Mouse (Mus musculus) CD8-positive naive resting alpha-beta T cell, adult 2 months (primary cell): ENCODE results near the gene Sys1.

Experiments used
- DNase-seq, 2 experiments: peaks; one replicate each; pipeline ENCODE4 v3.0.0; 2022; ENCODE audit warnings: low read depth in 2 of 2, low spot score in 2 of 2

Sys1 gene

DNA sequence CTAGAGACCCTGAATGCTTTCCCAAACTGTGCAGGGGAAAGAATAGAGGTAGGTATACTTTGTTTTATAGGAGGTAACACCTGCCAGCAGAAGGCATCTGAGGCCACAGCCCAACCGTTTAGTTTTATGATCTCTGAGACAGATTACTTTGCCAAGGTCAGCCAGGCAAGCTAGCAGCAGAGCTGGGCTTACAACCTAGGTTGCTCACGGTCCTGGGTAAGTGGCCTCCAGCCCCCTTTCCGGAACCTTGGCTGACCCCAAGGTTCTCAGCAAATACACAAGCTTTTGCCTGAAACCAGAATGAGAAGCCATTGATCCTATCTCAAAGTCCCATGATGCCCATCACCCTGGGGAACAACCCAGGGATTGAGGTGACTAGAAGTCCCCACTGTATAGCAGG is 22.1 kb upstream of the Sys1 start:
- DNase-seq, result no peak

- no peak for DNase-seq
Observed at GRCm38 (mm10) chr2:164435216-164436090, 21.3 kb upstream of the Sys1 start.

GRCm38 (mm10) chr2:164436215-164436913 is 20.4 kb upstream of the Sys1 start:
- no peak for DNase-seq

GRCm38 (mm10) chr2:164436961-164437360 is 19.8 kb upstream of the Sys1 start:
- DNase-seq, result no peak

DNA sequence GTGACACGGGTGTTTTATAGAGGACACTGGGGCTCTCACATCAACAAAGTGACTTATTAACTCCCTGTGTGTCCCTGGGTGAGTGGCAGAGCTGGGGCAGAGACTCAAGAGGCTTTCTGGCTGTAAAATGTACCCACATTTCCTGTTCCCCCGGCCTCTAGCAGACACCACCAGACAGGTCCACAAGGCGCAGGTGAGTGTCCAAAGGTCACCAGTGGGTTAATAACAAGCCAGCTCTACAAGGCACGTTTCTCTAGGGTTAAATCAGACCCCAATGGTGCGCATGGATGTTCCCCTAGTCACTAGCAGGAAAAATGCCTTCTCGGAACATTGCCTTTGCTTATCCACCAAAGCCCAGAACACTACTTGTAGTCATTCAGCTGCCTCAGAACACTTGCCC is 19.1 kb upstream of the Sys1 start:
- no peak for DNase-seq

- DNase-seq, result no peak
Observed at GRCm38 (mm10) chr2:164438257-164438656, 18.5 kb upstream of the Sys1 start.

DNA sequence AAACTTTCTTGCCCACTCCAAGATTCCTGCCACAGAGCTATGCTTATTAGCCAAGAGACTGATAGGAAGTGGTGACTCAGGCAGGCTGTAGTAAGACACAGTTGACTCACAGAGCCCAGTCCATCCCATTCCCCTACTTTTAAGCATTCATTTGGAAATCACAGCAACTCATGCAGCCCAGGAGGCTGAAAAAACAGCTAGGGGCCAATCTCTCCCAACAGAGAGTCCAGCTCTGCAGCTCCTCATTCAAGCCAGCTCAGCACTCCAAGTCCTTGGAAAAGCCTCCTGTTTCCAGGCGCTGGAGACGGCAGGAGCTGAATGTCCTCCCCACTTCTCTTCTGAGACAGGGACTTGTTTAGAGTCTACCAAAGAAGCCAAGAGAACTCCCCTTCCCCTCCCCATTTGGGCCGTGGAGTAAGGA is 17.8 kb upstream of the Sys1 start:
- no peak for DNase-seq

GRCm38 (mm10) chr2:164440314-164440713 is 16.4 kb upstream of the Sys1 start:
- no peak for DNase-seq

DNA sequence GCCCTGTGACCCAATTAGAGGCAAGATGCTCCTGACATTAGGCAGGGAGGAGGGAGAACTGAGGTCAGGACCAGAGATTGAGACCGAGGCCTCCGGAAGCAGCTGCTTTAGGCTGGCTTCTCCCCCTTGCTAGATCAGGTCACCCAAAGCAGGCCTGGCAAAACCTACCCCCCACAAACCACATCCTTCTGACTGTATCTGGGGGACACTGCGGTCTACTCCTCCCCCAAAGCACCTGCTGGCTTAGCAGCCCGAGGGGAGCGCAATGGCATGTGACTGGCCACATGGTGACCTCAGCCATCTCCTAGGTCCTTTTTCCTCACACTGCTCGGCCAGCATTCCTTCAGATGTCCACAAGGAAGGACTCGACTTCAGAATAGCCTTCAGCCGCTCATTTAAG is 15.6 kb upstream of the Sys1 start:
- peak; percentile 15 to 35 for DNase-seq

- DNase-seq, result no peak
Observed at GRCm38 (mm10) chr2:164441731-164442130, 15.0 kb upstream of the Sys1 start.

DNA sequence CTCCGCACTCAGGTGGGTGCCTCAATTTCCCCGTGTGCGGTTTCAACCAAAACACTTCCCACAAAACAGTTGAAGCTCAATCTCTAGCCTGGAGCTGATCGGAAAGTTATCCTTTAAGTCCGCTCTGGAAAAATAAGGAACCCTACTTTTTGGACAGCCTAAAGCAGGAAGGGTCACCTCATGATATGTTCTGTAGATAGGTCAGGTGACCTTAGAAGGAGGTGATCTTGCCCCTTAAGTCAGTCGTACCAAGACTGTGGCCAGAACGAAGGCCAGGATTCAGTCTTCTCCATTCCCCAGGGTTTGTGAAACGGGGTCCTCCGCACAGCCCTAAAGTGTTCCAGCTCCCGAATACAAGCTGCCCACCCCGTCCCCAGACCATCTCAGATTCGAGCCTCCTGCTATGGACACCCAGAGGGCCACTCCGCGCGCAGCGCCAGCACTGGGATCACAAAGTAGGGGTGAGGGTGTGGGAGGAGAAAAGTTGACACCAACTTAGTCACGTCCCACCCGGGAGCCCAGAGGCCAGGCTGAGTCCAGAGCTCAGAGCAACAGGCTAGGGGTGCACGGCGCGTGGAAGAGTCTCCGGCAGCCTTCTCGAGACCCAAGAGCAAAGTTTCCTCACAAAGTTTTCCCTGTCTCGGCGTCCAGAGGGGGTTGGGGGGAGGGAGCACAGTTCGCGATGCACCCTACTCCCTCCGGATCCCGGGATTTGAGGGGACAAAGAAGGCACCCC is 14.3 kb upstream of the Sys1 start:
- DNase-seq, result peak in 1 of 2 experiments; percentile 8

- DNase-seq, result peak; percentile 13 to 30
Observed at GRCm38 (mm10) chr2:164443051-164443437, 13.7 kb upstream of the Sys1 start.

DNA sequence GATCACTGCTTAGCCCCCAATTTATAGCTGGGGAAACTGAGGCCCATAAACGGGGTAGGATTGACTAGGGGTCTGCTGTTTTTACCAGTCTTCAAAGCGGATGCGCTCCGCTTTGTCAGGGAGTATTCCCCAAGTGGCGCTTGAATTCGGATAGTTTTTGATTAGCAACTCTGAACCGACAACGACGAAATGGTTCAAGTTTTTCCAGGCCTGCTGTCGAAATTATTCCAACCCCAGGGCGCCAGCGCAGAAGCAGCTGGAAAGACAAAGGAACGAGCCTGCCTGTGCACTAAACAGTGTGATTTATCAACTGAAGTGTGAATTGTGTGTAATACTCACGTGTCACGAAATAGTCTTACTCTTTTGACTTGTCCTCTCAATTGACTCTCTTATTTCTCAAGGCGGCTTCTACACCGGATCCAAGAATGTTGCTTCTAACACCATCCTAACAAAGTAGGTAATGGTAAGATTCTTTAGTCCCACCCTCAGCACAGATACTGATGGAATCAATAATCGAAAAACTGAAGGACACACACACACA is 13.2 kb upstream of the Sys1 start, which contains the start of gene Sdc4:
TSS of gene Sdc4 (minus strand) at position 428 of the 541 bp plus-strand sequence.
- no peak for DNase-seq

DNA sequence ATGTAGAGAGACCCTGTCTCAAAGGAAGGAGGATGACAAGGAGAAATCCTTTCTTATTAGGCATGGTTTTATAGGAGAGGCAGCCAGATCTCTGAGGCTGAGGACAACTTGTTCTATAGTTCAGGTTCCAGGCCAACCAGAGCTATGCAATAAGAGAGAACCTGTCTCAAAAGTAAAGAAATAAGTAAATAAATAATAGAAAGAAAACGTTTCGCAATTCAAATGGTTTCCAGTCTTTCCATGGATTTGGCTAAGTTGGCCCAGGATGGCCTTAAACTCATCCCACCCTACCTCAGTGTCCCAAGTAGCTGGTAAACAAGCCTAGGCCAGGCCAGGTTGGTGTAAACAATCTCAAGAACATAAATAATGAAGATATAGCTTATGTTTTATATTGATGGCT is 12.1 kb upstream of the Sys1 start:
- DNase-seq, result no peak

DNA sequence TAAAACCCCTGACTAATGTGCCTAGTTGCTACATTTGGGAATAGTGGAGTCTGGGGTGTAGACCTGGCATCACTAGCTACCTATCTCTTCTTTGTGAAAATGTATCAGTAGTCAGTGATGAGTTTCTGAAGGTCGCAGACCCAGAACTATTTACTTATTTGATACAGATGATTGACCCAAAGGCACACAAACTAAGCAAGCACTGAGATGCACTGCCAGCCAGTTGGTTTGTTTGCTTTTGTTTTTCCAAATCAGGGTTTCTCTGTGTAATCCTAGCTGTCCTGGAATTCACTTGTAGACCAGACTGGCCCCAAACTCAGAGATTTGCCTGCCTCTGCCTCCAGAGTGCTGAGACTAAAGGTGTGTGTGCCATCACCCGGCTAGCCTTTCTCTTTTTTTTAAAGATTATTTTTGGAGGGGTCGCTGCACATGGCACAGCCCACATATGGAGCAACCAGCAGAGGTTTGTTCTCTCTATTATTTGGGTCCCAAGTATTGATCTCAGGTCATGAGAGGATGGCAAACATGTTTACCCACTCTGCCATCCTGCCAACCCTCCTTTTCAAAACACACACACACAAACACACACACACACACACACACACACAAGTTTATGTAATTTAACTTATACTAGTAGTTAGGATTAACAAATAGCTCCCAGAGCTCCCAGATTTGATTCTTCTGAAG is 11.2 kb upstream of the Sys1 start:
- DNase-seq, result no peak

DNA sequence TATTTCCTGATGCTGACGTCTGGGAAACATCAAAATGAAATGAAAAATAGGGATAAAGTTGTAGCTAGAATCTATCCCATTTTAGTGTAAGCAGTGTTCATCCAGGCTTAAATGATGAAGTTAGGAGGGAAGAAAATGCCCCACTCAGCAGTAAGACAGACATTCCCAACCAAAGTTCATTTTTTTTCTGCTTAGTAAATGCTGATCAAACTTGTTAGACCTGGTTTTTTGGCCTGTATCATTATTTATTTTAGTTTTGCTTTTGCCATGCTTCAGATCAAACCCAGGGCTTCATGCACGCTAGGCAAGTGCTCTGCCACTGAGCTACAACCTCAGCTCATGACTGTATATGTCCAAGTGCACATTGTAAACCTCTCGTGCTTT is 10.7 kb upstream of the Sys1 start:
- no peak for DNase-seq

- no peak for DNase-seq
Observed at GRCm38 (mm10) chr2:164448140-164448539, 8.6 kb upstream of the Sys1 start.

DNA sequence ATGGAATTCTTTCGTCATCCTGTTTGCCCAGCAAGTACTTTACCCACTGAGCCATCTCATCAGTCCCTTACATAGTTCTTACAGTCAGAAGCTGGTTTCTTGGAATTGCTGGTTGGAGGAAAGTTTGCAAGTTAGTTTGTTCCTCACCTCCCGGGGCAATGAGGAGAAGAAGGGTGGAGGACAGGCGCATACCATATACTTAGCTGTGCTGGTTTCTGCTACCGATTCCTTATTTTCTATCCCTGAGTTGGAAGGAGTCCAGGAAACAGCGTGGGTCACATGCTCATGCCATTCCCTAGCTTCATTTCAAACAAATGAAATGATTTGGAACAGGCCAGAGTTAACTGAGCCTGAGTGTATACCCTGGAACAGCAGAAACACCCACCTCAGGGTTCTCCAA is 7.8 kb upstream of the Sys1 start:
- no peak for DNase-seq

GRCm38 (mm10) chr2:164449341-164450042 is 7.3 kb upstream of the Sys1 start:
- no peak for DNase-seq

GRCm38 (mm10) chr2:164452000-164452676 is 4.6 kb upstream of the Sys1 start:
- no peak for DNase-seq
